Mouse (Mus musculus) heart, adult 8-10 months (tissue): ENCODE measurements around the gene Nup107. TPM values are rescaled to one million over a fixed set of nuclear protein-coding genes. Genes with fewer than 3 reads are reported as not detected.
"Not testable (repeated sequence)": the region's sequence is repeated elsewhere in the genome, so short reads cannot be mapped to it uniquely, and the experiment has no call there.

Experiments
- DNase-seq: peaks from one replicate; pipeline ENCODE4 v3.0.0; 2022; ENCODE audit warnings: low spot score
- total RNA-seq, 4 experiments: library from RNA; stranded (reverse); gene quantifications; 2 replicates each; pipeline ENCODE4 v1.2.4; 2022

Nup107 gene
- total RNA-seq, 4 experiments from 2014 or later = 7.0 to 8.4 (median 7.8) TPM

DNA sequence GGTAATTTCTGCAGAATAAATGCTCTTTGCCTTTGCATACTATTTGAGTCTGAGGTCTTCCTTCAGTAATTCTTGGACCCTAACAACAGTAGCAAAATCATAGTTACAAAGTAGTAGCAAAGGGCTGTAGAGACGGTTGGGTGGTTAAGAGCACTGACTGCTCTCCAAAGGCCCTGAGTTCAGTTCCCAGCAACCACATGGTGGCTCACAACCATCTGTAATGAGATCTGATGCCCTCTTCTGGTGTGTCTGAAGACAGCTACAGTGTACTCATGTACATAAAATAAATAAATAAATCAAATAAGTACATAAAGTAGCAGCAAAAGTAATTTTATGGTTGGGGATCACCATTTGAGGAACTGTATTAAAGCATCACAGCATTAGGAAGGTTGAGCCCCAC, 76.9 kb downstream of the Nup107 start:
- not testable (repeated sequence) for DNase-seq

- no peak for DNase-seq
Observed at GRCm38 (mm10) chr10:117714928-117715500, 77.5 kb downstream of the Nup107 start.

DNA sequence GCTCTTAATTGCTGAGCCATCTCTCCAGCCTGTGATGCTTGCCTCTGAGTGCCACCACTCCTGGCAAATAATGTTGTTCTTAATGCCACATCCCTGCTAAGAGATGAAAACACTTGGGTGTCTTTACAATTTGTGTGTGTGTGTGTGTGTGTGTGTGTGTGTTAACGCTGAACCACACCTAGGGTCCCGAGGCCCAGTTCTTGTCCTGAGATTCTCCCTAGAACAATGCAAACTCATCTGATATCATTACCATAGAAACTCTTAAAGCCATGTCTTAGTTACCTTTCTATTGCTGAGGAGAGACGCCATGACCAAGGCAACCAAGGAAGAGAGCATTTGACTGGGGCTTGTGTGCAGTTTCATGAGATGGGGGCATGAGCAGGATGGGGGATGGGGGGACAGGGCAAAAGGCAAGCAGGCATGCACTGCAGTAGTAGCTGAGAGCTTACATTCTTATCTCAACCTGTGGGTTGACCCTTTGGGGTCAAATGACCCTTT, 78.4 kb downstream of the Nup107 start:
- DNase-seq = no peak

- no peak for DNase-seq
Observed at GRCm38 (mm10) chr10:117713466-117713865, 79.0 kb downstream of the Nup107 start.

- DNase-seq = no peak
Observed at GRCm38 (mm10) chr10:117712871-117713270, 79.6 kb downstream of the Nup107 start.

DNA sequence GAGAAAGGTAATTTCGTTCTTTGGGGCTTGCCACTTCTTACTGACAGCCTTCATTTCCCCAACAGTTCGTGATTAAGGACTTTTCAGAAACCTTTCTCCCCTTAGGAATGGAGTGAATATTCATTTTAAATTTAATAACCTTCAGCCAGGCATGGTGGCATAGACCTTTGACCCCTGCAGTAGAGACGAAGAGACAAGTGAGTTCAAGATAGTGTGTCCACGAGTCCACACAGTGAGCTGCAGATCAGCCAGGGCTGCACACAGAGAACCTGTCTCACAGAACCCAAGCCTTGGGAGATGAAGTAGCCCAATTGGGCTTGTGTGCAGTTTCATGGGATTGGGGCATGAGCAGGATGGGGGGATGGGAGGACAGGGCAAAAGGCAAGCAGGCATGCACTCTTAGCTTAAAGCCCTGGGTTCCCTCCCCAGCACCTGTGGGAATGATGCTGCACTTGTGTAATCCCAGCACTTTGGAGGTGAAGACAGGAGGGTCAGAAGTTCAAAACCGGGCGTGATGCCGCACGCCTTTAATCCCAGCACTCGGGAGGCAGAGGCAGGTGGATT, 80.2 kb downstream of the Nup107 start:
- DNase-seq = no peak

- no peak for DNase-seq
Observed at GRCm38 (mm10) chr10:117711408-117711807, 81.1 kb downstream of the Nup107 start.

- DNase-seq = peak; percentile 94
Observed at GRCm38 (mm10) chr10:117710604-117711141, 81.8 kb downstream of the Nup107 start, which contains the start of gene Mdm2. TSS of gene Mdm2 (minus strand) at chr10:117710758.

GRCm38 (mm10) chr10:117709930-117710603, 82.4 kb downstream of the Nup107 start:
- DNase-seq = peak; percentile 81

DNA sequence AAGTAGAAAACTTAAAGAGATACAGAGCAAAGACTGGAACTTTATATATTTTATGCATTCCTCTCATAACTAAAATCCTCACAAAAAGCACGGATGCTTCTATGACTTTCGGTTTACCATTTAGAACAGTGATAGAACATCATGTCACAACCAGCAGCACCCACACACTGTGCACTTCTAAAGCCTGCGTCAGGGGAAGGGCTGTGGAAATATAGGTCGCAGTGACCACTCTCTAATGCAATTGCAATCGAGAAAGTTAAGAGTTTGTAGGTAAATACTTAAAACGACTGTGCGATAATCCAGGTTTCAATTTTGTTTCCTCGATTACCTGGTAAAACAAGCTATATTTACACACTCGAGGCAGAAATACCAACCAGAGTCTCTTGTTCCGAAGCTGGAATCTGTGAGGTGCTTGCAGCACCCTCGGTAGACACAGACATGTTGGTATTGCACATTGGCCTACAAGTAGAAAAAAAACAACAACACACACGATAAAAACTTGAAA, 83.1 kb downstream of the Nup107 start:
- DNase-seq = no peak

DNA sequence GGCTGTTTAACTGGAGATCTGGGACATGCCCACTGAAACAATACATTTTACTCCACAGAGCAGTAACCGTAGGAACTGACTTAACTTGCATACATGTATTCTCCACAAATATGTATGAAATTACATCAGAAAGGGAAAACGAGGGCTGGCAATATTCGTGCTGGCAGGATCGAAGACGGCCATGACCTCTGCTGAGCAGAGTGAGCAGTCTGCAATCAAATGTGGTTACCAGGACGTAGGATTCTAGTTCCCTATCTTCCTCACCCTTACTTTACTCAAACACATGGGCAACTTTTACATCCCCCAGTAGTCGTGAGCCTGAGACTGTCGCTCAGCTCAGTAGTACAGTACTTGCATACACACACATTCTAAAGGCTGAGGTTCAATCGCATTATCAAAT, 83.6 kb downstream of the Nup107 start:
- DNase-seq = no peak

GRCm38 (mm10) chr10:117708376-117708775, 84.1 kb downstream of the Nup107 start:
- DNase-seq = no peak

GRCm38 (mm10) chr10:117707114-117707838, 85.2 kb downstream of the Nup107 start:
- no peak for DNase-seq

- DNase-seq = no peak
Observed at GRCm38 (mm10) chr10:117706440-117706839, 86.1 kb downstream of the Nup107 start.

DNA sequence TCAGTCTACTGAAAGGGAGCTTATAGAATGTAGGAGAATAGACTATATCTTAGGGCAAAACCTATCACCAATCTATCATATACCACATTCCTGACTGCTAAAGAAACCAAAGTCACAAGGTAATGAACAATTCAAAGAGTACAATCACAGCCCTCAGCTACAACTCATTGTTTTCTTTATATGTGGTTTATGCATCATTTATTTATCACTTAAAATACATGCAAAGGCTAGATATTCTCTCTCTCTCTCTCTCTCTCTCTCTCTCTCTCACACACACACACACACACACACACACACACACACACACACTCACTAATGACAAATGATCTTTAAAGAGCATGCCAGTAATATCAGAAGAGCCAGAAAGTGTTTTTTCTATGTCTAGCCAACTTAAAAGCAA, 86.7 kb downstream of the Nup107 start:
- no peak for DNase-seq

GRCm38 (mm10) chr10:117704964-117705335, 87.6 kb downstream of the Nup107 start:
- no peak for DNase-seq

- not testable (repeated sequence) for DNase-seq
Observed at GRCm38 (mm10) chr10:117704314-117704963, 88.1 kb downstream of the Nup107 start.

- DNase-seq = no peak
Observed at GRCm38 (mm10) chr10:117703506-117703905, 89.0 kb downstream of the Nup107 start.

- DNase-seq = no peak
Observed at GRCm38 (mm10) chr10:117702024-117702833, 90.3 kb downstream of the Nup107 start.
